Mouse (Mus musculus): ENCODE measurements around the gene Lifr. TPM values are rescaled to one million over a fixed set of nuclear protein-coding genes. Genes with fewer than 3 reads are reported as not detected.

Gene Lifr
- polyA plus RNA-seq, 1 experiment from 2014 or later: 13.4 TPM

DNA sequence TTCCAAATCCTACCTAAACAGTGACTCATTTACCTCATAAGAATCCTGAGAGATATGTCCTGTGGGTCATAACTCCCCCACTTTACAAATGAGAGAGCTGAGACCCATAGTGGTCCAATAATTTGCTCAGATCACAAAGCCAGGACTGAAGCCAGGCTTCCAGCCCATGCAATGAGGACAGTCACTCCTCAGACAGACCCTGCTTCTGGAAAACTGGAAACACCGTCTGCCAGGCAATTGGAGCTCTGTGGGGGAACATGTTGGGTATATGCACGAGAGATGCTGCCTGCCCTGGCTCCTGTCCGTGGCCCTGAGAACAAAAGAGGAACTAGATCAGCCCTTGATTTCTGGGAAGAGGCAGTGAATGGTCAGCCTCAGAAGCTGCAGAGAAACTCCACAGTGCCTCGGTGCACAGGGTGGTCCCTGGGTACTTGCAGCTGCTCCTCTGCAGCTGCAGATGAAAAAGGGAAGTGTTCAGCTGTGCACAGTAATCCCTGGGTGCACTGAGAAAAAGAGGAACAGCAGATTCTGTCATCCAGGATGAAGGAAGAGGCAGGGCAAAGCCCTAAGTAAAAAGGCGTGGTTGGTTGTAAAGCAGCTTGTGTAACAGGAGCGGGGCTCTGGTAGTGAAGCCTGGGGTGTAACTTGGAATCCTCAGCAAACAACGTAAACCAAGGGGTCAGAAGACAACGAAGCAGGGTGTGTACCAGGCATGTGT, 5.5 kb upstream of the Lifr start:
- no peaks in the 10 kb centered on the region for H3K9me3 ChIP-seq
- no peaks in the 10 kb centered on the region for H3K36me3 ChIP-seq
- H3K4me1 ChIP-seq (replicated peaks): peaks cover 16% of the 10 kb centered on the region
- DNase-seq (ENCODE audit: low spot score): no peak
- 44% methylated on average over 8 of the region's 8 CpGs for WGBS
- no peak overlapping the region for H3K4me3 ChIP-seq
- peak overlapping the region; percentile 24; the same call in 1 of the 2 replicates for H3K27ac ChIP-seq
- H3K27me3 ChIP-seq (ENCODE audit: insufficient read depth, poor library complexity, severe bottlenecking): peaks cover 3% of the 10 kb centered on the region; the same call in 1 of the 2 replicates

DNA sequence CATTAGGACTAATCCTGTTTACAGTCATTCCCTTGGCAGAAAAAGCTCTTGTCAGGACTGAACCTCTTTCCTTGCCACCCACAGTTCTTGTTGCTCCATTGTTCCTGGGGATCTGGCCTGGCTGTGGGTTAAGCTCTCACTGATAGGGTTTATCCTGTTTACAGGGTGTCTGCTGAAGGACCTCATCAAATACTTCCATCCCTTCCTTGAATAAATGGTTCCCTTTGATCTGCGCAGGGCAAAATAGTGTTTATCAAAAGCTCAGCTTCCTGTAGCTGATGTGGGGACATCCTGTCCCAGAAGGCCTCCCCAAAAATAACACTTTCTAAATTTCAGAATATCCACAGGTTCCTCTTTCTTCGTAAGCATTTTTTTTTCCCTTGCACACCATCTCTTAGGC, 1.7 kb upstream of the Lifr start:
- no peaks in the 10 kb centered on the region for H3K9me3 ChIP-seq
- WGBS: 46% methylated on average over 2 of the region's 2 CpGs
- H3K27me3 ChIP-seq (ENCODE audit: insufficient read depth, poor library complexity, severe bottlenecking): peaks cover 3% of the 10 kb centered on the region; the same call in 1 of the 2 replicates
- no peak for DNase-seq (ENCODE audit: low spot score)
- H3K4me1 ChIP-seq (replicated peaks): peaks cover 12% of the 10 kb centered on the region; the same call in 1 of the 2 replicates
- H3K4me3 ChIP-seq: no peak overlapping the region
- H3K27ac ChIP-seq: no peak overlapping the region
- H3K36me3 ChIP-seq: no peaks in the 10 kb centered on the region

DNA sequence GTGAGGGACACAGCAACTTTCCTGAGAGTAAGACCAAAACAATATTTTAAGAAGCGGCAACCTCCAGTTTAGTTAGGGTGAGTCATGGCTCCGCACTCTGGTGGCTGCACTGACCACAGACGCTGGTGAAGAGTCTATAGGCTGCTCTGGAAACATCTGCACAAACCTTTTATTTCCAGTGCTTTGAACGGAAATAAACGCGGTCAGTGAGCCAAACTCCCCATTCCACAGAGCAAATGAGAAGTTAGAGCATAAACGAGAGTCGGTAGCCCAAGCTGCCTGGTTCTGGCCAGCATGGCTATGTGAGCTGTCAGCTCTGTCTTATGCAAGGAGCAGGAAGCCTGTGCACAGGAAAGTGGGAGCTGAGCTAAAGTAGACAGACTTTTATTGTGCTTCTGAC, 1.9 kb downstream of the Lifr start:
- H3K27me3 ChIP-seq (ENCODE audit: insufficient read depth, poor library complexity, severe bottlenecking): no peaks in the 10 kb centered on the region

DNA sequence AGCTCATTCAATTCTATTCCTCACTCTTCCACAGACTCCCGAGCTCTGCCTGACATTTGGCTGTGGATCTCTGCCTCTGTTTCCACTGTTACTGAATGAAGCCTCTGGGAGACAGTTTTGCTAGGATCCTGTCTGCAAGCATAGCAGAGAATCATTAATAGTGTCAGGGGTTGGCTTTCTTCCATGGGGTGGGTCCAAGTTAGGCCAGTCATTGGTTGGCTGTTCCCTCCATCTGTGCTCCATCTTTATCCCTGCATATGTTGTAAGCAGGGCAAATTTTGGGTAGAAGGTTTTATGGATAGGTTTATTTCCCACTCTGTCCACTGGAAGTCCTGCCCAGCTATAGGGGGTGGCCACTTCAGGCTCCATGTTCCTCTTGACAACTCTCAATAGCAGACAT, 9.0 kb downstream of the Lifr start:
- Histone ChIP-seq H3K27me3 (ENCODE audit: insufficient read depth, poor library complexity, severe bottlenecking) (no peaks in the 10 kb centered on the region), H3K9me3 (no peaks in the 10 kb centered on the region), H3K27ac (no peak overlapping the region), H3K36me3 (no peaks in the 10 kb centered on the region), H3K4me3 (no peak overlapping the region), H3K4me1 (replicated peaks) (no peaks in the 10 kb centered on the region)
- DNase-seq (ENCODE audit: low spot score): no peak
- WGBS: 89% methylated on average over 1 of the region's 1 CpGs

More for the DNA sequence above, 1.9 kb downstream of the Lifr start:
- H3K27ac ChIP-seq: no peak overlapping the region
- WGBS: 64% methylated on average over 8 of the region's 8 CpGs
- no peak for DNase-seq (ENCODE audit: low spot score)
- no peaks in the 10 kb centered on the region for H3K36me3 ChIP-seq
- no peak overlapping the region for H3K4me3 ChIP-seq
- H3K9me3 ChIP-seq: no peaks in the 10 kb centered on the region
- H3K4me1 ChIP-seq (replicated peaks): 0 out of 2 replicates have a peak, but pooled peaks cover 6% of the 10 kb centered on the region

DNA sequence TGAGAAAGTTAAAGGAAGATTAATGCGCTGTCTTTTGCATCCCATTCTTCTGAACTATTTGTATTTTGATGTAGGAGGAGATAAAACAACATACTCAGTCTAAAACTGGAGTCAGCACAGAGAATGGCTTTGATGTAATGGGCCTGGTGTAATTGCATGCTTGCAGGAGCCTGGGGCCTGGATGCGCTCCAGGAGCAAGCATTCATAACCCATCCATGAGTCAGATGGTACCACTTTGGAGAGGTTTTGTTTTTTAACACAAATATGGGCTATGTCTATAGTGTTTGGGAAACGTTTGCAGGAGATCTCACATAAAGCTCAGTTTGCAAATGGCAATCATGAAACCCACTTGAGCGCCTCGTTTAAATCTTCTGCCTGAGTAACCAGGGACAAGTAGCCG, 9.8 kb downstream of the Lifr start:
- no peaks in the 10 kb centered on the region for H3K27me3 ChIP-seq (ENCODE audit: insufficient read depth, poor library complexity, severe bottlenecking)
- H3K36me3 ChIP-seq: no peaks in the 10 kb centered on the region
- no peak overlapping the region for H3K27ac ChIP-seq
- 90% methylated on average over 6 of the region's 6 CpGs for WGBS
- H3K9me3 ChIP-seq: no peaks in the 10 kb centered on the region
- no peaks in the 10 kb centered on the region for H3K4me1 ChIP-seq (replicated peaks)
- DNase-seq (ENCODE audit: low spot score): no peak
- H3K4me3 ChIP-seq: no peak overlapping the region

DNA sequence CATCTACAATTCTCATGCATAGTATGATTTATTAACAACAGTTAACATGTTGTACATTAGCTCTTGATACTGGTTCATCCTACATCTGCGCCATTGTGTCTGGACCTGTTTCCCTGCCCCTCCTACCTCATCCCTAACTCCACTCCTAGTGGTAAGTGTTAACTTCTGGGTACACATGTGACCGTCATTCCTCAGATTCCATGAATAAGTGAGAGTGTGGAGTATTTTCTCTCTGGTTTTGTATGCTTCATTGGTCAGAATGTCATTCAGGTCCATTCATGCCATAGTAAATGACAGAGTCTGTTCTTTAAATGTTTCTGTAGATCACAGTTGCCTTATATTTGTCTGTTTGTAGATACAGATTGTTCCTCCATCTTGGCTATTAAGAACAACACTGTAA, 12.6 kb downstream of the Lifr start:
- Histone ChIP-seq H3K27ac (no peak overlapping the region), H3K36me3 (no peaks in the 10 kb centered on the region), H3K27me3 (ENCODE audit: insufficient read depth, poor library complexity, severe bottlenecking) (no peaks in the 10 kb centered on the region), H3K9me3 (no peaks in the 10 kb centered on the region), H3K4me3 (no peak overlapping the region), H3K4me1 (replicated peaks) (no peaks in the 10 kb centered on the region)
- no peak for DNase-seq (ENCODE audit: low spot score)
- 92% methylated on average over 2 of the region's 2 CpGs for WGBS

DNA sequence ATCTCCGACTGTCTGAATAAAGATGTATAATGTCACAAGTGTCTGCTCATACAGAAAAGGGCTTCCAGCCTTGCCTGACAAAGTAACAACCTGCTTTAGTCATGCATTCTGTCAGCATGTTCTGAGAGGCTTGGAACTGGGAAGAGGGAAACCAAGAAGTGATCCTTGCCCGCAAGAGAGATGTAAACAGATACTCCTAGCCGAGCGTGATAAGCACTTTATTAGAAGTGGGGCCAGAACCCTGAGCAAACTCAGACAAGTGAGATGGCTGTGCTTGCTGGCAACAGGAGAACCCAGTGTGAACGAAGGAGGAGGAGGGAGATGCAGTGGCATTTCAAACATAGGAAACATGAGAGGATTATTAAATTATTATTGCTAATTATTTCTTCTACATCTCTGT, 14.8 kb downstream of the Lifr start:
- no peak overlapping the region for H3K27ac ChIP-seq
- H3K4me3 ChIP-seq: no peak overlapping the region
- H3K36me3 ChIP-seq: no peaks in the 10 kb centered on the region
- DNase-seq (ENCODE audit: low spot score): no peak
- no peaks in the 10 kb centered on the region for H3K4me1 ChIP-seq (replicated peaks)
- H3K9me3 ChIP-seq: no peaks in the 10 kb centered on the region
- 79% methylated on average over 5 of the region's 5 CpGs for WGBS
- no peaks in the 10 kb centered on the region for H3K27me3 ChIP-seq (ENCODE audit: insufficient read depth, poor library complexity, severe bottlenecking)

DNA sequence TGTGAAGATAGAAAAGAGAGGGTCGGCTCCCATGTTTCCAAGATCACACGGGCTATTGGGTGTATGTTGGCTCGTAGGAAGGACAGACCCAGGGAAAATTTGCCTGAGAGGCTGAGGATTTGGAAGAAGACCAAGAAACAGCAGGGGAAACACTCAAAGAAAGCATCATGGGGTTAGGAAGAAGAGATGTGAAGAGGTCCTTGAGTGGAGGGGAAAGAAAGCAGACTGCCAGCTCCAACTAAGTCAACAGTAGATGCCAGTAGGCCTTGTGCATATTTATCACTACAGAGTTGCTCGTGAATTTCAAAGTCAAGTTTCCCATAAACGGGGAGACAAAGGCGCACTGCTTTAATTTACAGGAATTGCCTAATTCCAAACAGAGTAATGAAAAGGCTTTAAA, 17.7 kb downstream of the Lifr start:
- DNase-seq (ENCODE audit: low spot score): no peak
- H3K36me3 ChIP-seq: no peaks in the 10 kb centered on the region
- no peak overlapping the region for H3K27ac ChIP-seq
- H3K4me1 ChIP-seq (replicated peaks): no peaks in the 10 kb centered on the region
- H3K27me3 ChIP-seq (ENCODE audit: insufficient read depth, poor library complexity, severe bottlenecking): no peaks in the 10 kb centered on the region
- 92% methylated on average over 6 of the region's 6 CpGs for WGBS
- no peaks in the 10 kb centered on the region for H3K9me3 ChIP-seq
- H3K4me3 ChIP-seq: no peak overlapping the region

DNA sequence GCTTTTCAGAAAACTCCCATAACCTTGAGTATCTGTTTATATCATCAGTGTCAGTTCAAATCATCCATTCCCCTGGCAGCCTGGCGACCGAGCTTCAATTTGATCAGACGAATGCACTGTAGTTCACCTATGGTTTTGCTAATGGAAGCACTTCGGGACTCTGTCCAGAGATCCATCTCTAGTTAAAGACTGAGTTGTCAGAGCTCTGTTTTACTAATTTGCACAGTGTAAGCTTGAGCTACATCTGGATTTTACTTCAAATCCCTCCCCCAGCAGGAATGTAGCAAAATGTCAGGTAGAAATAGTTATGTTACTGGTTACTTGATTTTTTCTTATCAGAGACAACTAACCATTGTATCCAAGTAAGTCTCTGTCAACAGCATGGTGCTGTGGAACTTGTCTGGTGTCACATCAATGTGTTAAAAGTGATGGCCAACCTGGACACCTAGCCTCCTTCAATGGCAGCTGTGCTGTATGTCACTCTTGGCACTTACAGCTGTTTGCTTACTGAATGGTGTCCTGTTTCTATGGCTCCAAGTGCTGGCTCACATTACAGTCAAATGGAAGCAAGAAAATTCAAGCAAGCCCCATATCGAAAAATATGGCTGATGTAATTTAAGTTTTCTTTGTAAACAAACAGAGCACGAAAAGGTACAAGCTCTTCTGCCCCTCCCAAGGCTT, 22.0 kb downstream of the Lifr start:
- no peak overlapping the region for H3K4me3 ChIP-seq
- 0 out of 2 replicates have a peak, but pooled peaks cover 7% of the 10 kb centered on the region for H3K4me1 ChIP-seq (replicated peaks)
- no peak for DNase-seq (ENCODE audit: low spot score)
- H3K36me3 ChIP-seq: no peaks in the 10 kb centered on the region
- H3K27ac ChIP-seq: no peak overlapping the region
- WGBS: 79% methylated on average over 6 of the region's 6 CpGs
- H3K27me3 ChIP-seq (ENCODE audit: insufficient read depth, poor library complexity, severe bottlenecking): no peaks in the 10 kb centered on the region; the same call in 1 of the 2 replicates
- H3K9me3 ChIP-seq: no peaks in the 10 kb centered on the region

DNA sequence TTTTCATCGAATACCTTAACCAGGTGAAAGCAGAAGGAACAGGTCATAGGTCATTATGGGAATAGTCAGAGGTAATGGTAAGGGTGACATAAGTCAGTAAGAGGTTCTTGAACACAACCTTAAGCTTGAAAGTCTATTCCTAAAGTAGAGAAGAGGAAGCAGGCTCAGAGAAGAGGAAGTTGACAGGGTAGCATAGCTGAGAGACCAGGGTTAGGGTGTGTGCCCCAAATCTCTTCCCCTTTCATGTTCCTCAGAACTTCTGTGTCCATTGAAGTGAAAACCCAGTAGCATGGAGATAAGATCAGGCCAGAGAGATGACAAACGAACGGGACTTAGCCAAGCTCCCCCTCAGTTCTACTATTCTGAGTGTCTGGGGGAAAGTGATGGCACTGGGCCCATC, 23.5 kb downstream of the Lifr start:
- Histone ChIP-seq H3K36me3 (no peaks in the 10 kb centered on the region), H3K4me1 (replicated peaks) (0 out of 2 replicates have a peak, but pooled peaks cover 7% of the 10 kb centered on the region), H3K27me3 (ENCODE audit: insufficient read depth, poor library complexity, severe bottlenecking) (no peaks in the 10 kb centered on the region; the same call in 1 of the 2 replicates), H3K4me3 (no peak overlapping the region), H3K9me3 (no peaks in the 10 kb centered on the region), H3K27ac (no peak overlapping the region)
- 83% methylated on average over 3 of the region's 3 CpGs for WGBS
- no peak for DNase-seq (ENCODE audit: low spot score)

DNA sequence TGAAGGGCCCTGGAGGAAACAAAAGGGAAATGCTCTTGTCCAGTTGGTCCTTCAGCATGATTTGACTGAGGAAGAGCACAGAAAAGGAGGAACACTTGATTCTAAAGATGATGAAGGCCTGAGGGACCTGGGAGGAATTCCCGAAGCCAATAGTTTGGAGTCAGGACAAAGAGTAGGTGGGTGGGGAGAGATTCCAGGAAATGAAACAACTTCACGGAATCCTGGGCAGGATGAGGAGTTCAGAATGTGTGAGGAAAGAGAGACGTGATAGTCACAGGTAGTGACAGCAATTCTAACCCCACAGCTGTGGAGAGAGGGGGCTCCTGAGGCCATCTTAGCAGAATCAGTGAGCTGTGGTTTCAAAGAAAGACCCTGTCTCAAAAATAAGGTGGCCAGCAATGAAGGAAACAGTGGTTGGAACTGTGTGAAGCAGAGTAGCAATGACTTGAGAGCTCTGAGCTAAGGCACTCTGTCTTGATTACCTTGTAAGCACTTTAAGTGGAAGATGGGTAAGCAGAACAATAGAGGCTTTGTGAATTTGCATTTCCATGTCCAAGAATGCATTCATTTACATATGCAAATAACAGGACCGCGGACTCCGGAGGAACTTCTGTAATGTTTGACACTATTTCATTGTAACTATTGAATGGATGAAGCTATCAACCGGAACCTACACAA, 25.1 kb downstream of the Lifr start:
- no peaks in the 10 kb centered on the region; the same call in 1 of the 2 replicates for H3K27me3 ChIP-seq (ENCODE audit: insufficient read depth, poor library complexity, severe bottlenecking)
- no peaks in the 10 kb centered on the region for H3K9me3 ChIP-seq
- no peak overlapping the region for H3K27ac ChIP-seq

DNA sequence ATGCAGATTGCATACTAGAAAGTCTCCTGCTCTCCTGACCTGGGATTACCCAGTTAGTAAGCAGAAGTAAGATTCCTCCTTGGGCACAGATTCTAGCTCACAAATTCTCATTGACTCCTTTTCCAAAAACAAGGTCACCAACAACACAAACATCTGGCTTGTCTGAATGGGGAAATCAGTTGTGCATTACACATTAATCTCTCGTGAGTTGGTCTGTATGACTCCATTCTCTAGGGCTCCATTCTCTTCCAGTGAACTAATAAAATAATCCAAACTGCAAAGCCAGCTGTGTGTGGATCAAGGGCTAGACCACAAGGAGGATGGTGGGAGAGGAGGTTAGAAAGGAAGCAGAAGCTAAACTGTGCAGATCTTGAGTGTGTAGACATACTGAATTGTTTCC, 25.8 kb downstream of the Lifr start:
- Histone ChIP-seq H3K4me3 (no peak overlapping the region), H3K36me3 (no peaks in the 10 kb centered on the region), H3K9me3 (no peaks in the 10 kb centered on the region), H3K27ac (no peak overlapping the region), H3K27me3 (ENCODE audit: insufficient read depth, poor library complexity, severe bottlenecking) (no peaks in the 10 kb centered on the region; the same call in 1 of the 2 replicates), H3K4me1 (replicated peaks) (0 out of 2 replicates have a peak, but pooled peaks cover 7% of the 10 kb centered on the region)
- 75% methylated on average over 1 of the region's 1 CpGs for WGBS
- DNase-seq (ENCODE audit: low spot score): no peak

More for the DNA sequence above, 25.1 kb downstream of the Lifr start:
- 0 out of 2 replicates have a peak, but pooled peaks cover 7% of the 10 kb centered on the region for H3K4me1 ChIP-seq (replicated peaks)
- 52% methylated on average over 7 of the region's 7 CpGs for WGBS
- no peaks in the 10 kb centered on the region for H3K36me3 ChIP-seq
- no peak overlapping the region for H3K4me3 ChIP-seq
- DNase-seq (ENCODE audit: low spot score): no peak

DNA sequence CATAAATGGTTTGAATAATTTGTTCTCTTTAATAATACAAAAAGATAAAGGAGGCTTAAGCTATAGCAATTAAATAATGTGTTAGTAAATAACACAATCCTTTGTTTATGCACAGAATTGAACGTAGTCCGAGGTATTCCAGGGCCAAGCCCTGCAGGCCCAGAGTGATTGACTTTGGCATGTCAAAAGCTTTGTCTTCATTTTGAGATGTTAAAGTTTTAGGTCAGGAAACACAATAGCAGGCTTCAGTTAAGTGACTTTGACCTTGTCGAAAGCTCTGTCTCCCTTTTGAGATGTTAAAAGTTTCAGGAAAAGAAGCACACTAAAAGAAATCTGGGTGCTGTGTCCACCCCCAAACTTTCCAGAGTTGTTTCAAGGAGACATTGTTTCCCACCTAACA, 26.3 kb downstream of the Lifr start:
- Histone ChIP-seq H3K4me1 (replicated peaks) (0 out of 2 replicates have a peak, but pooled peaks cover 7% of the 10 kb centered on the region), H3K27me3 (ENCODE audit: insufficient read depth, poor library complexity, severe bottlenecking) (no peaks in the 10 kb centered on the region; the same call in 1 of the 2 replicates), H3K27ac (no peak overlapping the region), H3K4me3 (no peak overlapping the region), H3K36me3 (no peaks in the 10 kb centered on the region), H3K9me3 (no peaks in the 10 kb centered on the region)
- DNase-seq (ENCODE audit: low spot score): no peak
- 51% methylated on average over 3 of the region's 3 CpGs for WGBS

Measured in hindbrain, embryonic 10.5 days (tissue).